Mouse (Mus musculus): Measurements from ENCODE around the gene Nmt2. TPM values are rescaled to one million over a fixed set of nuclear protein-coding genes. Genes with fewer than 3 reads are reported as not detected.

Gene Nmt2
- polyA plus RNA-seq (2012; fragmentation: generic; extraction: Trizol) = 1 to 10 TPM; 8.5 to 8.9 TPM

DNA sequence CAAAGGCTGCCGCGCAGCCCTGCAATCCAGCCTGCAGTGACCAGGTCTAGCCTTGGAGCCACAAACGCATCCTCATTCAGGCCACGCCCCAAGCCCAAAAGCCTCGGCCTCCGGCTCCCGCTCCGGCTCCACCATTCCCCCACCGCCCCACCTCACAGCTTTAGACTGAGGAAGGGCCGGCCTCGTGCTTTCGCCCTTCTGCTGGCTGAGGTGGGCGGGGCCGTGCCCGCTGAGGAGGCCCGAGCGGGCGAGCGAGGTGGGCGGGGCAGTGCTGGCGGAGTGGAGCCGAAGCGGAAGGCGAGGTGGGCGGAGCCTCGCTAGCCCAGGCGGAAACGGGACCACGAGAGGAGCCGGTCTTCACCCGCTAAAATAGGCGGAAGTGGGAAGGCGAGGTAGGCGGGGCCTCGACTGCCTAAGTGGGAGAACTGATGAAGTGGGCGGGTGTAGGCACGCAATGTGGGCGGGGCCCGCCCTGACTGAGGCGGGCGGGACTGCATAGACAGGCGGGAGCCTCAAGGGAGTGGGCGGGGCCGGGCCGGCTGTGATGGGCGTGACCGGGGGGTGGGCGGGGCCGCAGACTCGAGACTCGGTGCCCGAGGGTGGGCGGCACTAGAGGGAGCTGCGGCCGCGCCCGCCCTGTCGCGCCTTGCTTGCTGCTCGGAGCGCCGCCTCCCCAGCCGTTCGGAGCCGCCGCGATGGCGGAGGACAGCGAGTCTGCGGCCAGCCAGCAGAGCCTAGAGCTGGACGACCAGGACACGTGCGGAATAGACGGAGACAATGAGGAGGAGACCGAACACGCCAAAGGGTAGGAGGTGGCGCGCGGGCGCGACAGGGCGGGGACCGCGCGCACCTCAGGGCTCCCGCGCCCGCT, at the start of gene Nmt2:
Nmt2 (plus strand) TSS at position 611 of the 871 bp plus-strand sequence.

DNA sequence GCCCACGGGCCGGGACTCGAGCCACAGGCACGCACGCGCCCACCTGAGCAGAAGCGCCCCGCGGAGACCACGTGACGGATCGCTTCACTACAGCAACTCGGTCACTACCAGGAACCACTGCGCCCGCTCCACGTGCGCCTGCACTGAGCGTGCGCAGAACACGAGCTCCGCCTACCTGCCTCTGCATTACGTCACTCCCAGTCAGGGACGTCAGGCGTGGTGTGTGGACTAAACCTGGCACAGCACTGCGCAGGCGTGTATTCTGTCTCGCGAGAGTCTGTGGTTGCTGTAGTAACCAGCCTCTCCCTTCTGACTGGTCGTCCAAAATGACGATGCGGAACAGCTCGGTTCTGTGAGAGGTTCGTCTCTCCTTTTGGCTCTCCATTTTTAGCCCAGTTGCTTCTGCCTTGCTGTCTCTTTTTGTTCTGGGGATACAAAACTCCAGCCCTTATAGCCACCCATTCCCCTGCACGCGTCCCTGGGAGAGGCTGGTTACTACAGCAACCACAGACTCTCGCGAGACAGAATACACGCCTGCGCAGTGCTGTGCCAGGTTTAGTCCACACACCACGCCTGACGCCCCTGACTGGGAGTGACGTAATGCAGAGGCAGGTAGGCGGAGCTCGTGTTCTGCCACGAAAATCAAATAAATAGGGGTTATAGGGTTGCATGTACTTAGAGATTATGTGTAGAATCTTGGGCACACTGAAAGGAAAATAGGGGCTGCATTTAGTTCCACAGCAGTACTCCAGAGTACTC, 48.7 kb downstream of the Nmt2 start, which contains the start of gene Rpp38:
Rpp38 (minus strand) TSS at position 160 of the 759 bp plus-strand sequence.

DNA sequence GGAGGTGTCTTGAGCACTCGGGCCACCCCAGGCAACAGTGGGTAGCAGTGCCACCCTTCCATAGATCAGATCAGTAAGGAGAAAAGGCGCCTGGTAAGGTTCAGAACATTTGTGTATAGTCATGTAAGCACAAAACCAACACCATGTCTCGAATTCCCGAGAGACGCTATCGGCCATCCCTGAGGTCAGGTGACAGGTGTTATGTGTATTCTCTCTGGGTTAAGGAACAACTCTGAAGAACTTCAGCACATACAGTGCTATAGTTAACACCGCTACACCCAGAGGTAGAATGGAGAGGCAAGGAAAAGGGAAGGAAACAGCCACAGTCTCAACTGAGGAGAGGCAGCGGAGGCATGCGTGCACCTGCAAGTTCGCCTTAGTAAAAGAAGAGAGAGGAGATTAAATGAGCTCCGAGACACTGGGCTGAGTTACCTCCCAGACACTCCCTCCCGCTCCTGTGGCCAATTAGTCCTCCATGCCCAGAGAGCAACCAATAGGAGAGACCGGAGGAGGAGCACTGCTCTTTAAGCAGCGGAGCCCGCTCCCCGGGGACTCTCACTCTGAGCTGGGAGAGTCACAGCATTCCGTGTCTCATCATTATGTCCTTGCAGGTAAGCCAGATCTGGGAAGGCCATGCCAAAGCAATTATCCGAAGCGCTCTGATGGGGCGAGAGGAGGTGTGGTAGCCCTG, 51.7 kb downstream of the Nmt2 start, which contains the start of gene Acbd7:
Acbd7 (plus strand) TSS at position 558 of the 691 bp plus-strand sequence.

Other genes with a start within 250 kb of the Nmt2 start
- gene Fam171a1, start 170.0 kb upstream of the Nmt2 start, polyA plus RNA-seq (2012; fragmentation: generic; extraction: Trizol) = 10 to 100 TPM in 1 of 2 experiments, 1 to 10 TPM in 1; 6.0 to 18.8 TPM
- 1 to 10 TPM; 1.1 to 6.5 TPM for gene Rpp38, start 48.4 kb downstream of the Nmt2 start, polyA plus RNA-seq (2012; fragmentation: generic; extraction: Trizol)
- gene Acbd7, start 52.0 kb downstream of the Nmt2 start, polyA plus RNA-seq (2012; fragmentation: generic; extraction: Trizol) = under 1 TPM in 1 of 2 experiments, not detected in 1; 0.18 TPM
- gene Olah, start 113.0 kb downstream of the Nmt2 start, polyA plus RNA-seq (2012; fragmentation: generic; extraction: Trizol) = not detected
- under 1 TPM in 1 of 2 experiments, not detected in 1; 0.06 TPM for gene Meig1, start 138.4 kb downstream of the Nmt2 start, polyA plus RNA-seq (2012; fragmentation: generic; extraction: Trizol)
- under 1 TPM; 0.08 to 0.79 TPM for gene Dclre1c, start 139.9 kb downstream of the Nmt2 start, polyA plus RNA-seq (2012; fragmentation: generic; extraction: Trizol)
- gene Suv39h2, start 190.8 kb downstream of the Nmt2 start, polyA plus RNA-seq (2012; fragmentation: generic; extraction: Trizol) = 1 to 10 TPM in 1 of 2 experiments, under 1 TPM in 1; 0.41 to 1.1 TPM
- gene Gm45902, start 228.6 kb downstream of the Nmt2 start, polyA plus RNA-seq (2012; fragmentation: generic; extraction: Trizol) = under 1 TPM; 0.21 to 0.91 TPM
- 10 to 100 TPM in 1 of 2 experiments, 1 to 10 TPM in 1; 6.0 to 24.3 TPM for gene Hspa14, start 228.6 kb downstream of the Nmt2 start, polyA plus RNA-seq (2012; fragmentation: generic; extraction: Trizol)
- gene Cdnf, start 228.8 kb downstream of the Nmt2 start, polyA plus RNA-seq (2012; fragmentation: generic; extraction: Trizol) = under 1 TPM; 0.12 to 0.90 TPM